Mouse (Mus musculus): ENCODE measurements at regions not wholly inside any gene's neighbourhood (a gene's known extent, or its start where the extent isn't known, plus 50 kb on each side); places are given as distances from the start of the nearest gene placed in this dataset.

- no peak for ATAC-seq (ENCODE audit: low TSS enrichment)
These were observed 590.0 kb downstream of the Iqcm start for GRCm38 (mm10) chr8:76038526-76038925.

GRCm38 (mm10) chr8:76052003-76052402 lies 603.5 kb downstream of the Iqcm start:
- peak; percentile 86 for ATAC-seq (ENCODE audit: low TSS enrichment)

GRCm38 (mm10) chr8:76067721-76068120 lies 619.2 kb downstream of the Iqcm start:
- peak; percentile 73; the same call in 1 of the 2 replicates for ATAC-seq (ENCODE audit: low TSS enrichment)

- no peak for ATAC-seq (ENCODE audit: low TSS enrichment)
These were observed 624.3 kb downstream of the Iqcm start for GRCm38 (mm10) chr8:76072671-76073351.

- ATAC-seq (ENCODE audit: low TSS enrichment): no peak
These were observed 672.2 kb downstream of the Iqcm start for GRCm38 (mm10) chr8:76120587-76121145.

- ATAC-seq (ENCODE audit: low TSS enrichment): no peak
These were observed 679.0 kb downstream of the Iqcm start for GRCm38 (mm10) chr8:76127486-76127885.

GRCm38 (mm10) chr8:76137219-76137618 lies 688.7 kb downstream of the Iqcm start:
- no peak for ATAC-seq (ENCODE audit: low TSS enrichment)

- no peak for ATAC-seq (ENCODE audit: low TSS enrichment)
These were observed 700.2 kb downstream of the Iqcm start for GRCm38 (mm10) chr8:76148681-76149080.

- ATAC-seq (ENCODE audit: low TSS enrichment): peak; percentile 95
These were observed 716.7 kb upstream of the Nr3c2 start for GRCm38 (mm10) chr8:76182520-76182919.

GRCm38 (mm10) chr8:76183836-76184235 lies 715.4 kb upstream of the Nr3c2 start:
- no peak for ATAC-seq (ENCODE audit: low TSS enrichment)

- ATAC-seq (ENCODE audit: low TSS enrichment): peak; percentile 70
These were observed 711.9 kb upstream of the Nr3c2 start for GRCm38 (mm10) chr8:76187293-76187692.

GRCm38 (mm10) chr8:76211891-76212290 lies 687.4 kb upstream of the Nr3c2 start:
- no peak for ATAC-seq (ENCODE audit: low TSS enrichment)

GRCm38 (mm10) chr8:76217819-76218580 lies 681.2 kb upstream of the Nr3c2 start:
- ATAC-seq (ENCODE audit: low TSS enrichment): peak; percentile 50; the same call in 1 of the 2 replicates

- no peak for ATAC-seq (ENCODE audit: low TSS enrichment)
These were observed 668.4 kb upstream of the Nr3c2 start for GRCm38 (mm10) chr8:76230847-76231246.

GRCm38 (mm10) chr8:76249194-76249593 lies 650.0 kb upstream of the Nr3c2 start:
- ATAC-seq (ENCODE audit: low TSS enrichment): no peak

- ATAC-seq (ENCODE audit: low TSS enrichment): no peak
These were observed 646.9 kb upstream of the Nr3c2 start for GRCm38 (mm10) chr8:76252161-76253010.

Measured in frontal cortex, adult (tissue).